Mouse (Mus musculus) cortical plate, adult 2 months (tissue): ENCODE measurements around the gene Arhgap24. TPM values are rescaled to one million over a fixed set of nuclear protein-coding genes. Genes with fewer than 3 reads are reported as not detected.

Source experiments
- H3K27ac ChIP-seq: fragments of 200-500 bp; 2 replicates; pipeline ENCODE4 v1.5.1; 2012; ENCODE audit warnings: low read length, control low read depth, inconsistent platforms; ENCODE audit not compliant: insufficient read depth
- H3K4me1 ChIP-seq: fragments of 200-500 bp; 2 replicates; pipeline ENCODE4 v1.6.1; 2011; ENCODE audit warnings: low read length; ENCODE audit not compliant: control insufficient read depth, insufficient read depth
- H3K4me3 ChIP-seq: fragments of 200-500 bp; 2 replicates; pipeline ENCODE4 v1.5.1; 2011; ENCODE audit warnings: mild to moderate bottlenecking, low read length, control low read depth; ENCODE audit not compliant: insufficient read depth
- CTCF ChIP-seq: fragments of 200-500 bp; IDR thresholded peaks from 2 replicates; pipeline ENCODE4 v1.5.1; 2011; ENCODE audit warnings: mild to moderate bottlenecking, control low read depth, low read length; ENCODE audit not compliant: insufficient read depth; ENCODE audit errors: extremely low read depth
- POLR2A ChIP-seq: fragments of 200-500 bp; IDR thresholded peaks from 2 replicates; pipeline ENCODE4 v1.6.1; 2011; ENCODE audit warnings: mild to moderate bottlenecking, low read length, control low read depth; ENCODE audit not compliant: insufficient read depth; ENCODE audit errors: extremely low read depth
- polyA plus RNA-seq: library from polyadenylated mRNA; depleted of rRNA; stranded (reverse); fragments of >200 nt; gene quantifications from 2 replicates; pipeline ENCODE4 v1.2.3, GENCODE M21; 2012

The Arhgap24 gene
- polyA plus RNA-seq, 1 experiment = 4.9 TPM

DNA sequence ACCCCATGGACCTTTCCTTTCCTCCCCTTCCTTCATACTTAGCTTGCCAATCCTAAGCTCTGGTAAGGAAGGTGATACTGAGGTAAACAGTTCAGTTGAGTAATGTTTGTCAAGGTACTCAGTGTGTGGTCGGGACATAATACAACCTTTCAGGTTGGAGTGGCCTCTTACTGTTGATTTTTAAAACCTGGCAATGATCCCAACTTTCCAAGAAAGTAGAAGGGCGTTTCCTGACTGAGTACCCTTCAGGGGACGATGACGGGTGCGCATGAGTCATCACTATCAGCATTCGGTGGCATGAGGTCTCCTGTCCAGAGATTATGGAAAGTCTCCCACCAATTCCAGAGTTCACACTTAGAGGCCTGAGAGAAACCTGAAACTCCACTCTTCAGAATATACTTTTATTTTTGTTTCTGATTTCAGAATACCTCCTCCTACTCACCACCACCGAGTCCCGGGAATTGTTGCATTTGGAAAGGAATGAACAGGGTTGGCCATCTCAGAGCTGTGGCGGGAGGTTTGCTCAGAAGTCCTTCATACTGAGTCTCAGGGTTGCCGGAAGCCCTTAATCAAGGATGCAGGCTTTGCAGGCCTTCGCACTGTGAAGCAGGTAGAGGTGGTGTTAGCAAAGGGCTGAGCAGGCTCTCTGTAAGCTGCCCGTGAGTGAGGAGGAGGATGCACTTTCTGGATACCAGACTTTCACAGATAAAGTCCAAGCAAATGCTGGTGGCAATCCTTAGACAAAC is 20.6 kb upstream of the Arhgap24 start:
- no peak overlapping the region for H3K27ac ChIP-seq
- no peak for TF ChIP-seq CTCF
- no peak for TF ChIP-seq POLR2A
- H3K4me3 ChIP-seq = no peak overlapping the region
- no peaks in the 10 kb centered on the region for H3K4me1 ChIP-seq

GRCm38 (mm10) chr5:102462948-102463347 is 18.2 kb upstream of the Arhgap24 start:
- TF ChIP-seq POLR2A (no peak), CTCF (no peak)
- Histone ChIP-seq H3K4me3 (no peak overlapping the region), H3K27ac (no peak overlapping the region), H3K4me1 (no peaks in the 10 kb centered on the region)

DNA sequence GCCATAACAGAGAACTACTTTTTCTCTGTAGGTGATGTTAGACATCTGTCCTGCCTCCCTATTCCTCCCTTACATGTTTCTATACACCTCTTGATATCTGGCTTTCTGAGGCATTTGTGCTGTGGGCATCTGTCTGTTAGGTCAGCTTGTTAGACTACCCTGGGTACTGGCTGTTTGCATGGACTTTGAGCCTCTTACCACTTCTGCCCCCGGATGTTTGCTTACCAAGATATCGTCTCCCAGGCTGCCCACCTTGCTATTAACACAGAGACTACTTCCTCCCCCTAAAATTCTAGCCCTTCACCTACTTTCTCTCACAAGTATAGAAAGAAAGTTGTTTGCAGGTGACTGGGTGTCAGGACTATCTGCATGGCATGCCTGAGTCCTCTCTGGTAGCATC is 15.8 kb upstream of the Arhgap24 start:
- no peaks in the 10 kb centered on the region for H3K4me1 ChIP-seq
- TF ChIP-seq CTCF (no peak), POLR2A (no peak)
- H3K4me3 ChIP-seq = no peak overlapping the region
- H3K27ac ChIP-seq = no peak overlapping the region

GRCm38 (mm10) chr5:102468292-102468691 is 12.9 kb upstream of the Arhgap24 start:
- Histone ChIP-seq H3K27ac (no peak overlapping the region), H3K4me3 (no peak overlapping the region), H3K4me1 (no peaks in the 10 kb centered on the region)
- TF ChIP-seq POLR2A = no peak

GRCm38 (mm10) chr5:102470284-102470683 is 10.9 kb upstream of the Arhgap24 start:
- Histone ChIP-seq H3K4me3 (no peak overlapping the region), H3K27ac (no peak overlapping the region), H3K4me1 (no peaks in the 10 kb centered on the region)
- TF ChIP-seq CTCF (no peak), POLR2A (no peak)

DNA sequence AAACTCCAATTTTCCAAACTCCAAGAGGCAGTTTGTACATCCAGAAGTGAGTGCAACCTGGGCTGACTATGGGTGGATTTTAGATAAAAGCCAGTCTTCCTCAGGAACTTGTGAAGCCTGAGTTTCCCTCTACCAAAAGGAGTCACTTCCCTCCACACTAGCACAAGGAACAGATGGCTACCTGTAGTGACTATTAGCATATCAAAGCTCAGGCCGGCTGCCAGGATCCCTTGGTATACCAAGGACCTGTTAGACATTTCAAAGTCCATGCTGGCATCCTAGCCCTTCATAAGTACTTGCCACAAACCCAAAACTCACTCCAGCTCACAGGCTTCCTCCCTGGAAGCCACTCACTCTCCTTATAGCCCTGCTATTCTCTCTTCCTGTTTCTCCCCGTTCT is 3.1 kb upstream of the Arhgap24 start:
- Histone ChIP-seq H3K4me3 (no peak overlapping the region), H3K4me1 (no peaks in the 10 kb centered on the region)
- TF ChIP-seq CTCF (no peak), POLR2A (no peak)

DNA sequence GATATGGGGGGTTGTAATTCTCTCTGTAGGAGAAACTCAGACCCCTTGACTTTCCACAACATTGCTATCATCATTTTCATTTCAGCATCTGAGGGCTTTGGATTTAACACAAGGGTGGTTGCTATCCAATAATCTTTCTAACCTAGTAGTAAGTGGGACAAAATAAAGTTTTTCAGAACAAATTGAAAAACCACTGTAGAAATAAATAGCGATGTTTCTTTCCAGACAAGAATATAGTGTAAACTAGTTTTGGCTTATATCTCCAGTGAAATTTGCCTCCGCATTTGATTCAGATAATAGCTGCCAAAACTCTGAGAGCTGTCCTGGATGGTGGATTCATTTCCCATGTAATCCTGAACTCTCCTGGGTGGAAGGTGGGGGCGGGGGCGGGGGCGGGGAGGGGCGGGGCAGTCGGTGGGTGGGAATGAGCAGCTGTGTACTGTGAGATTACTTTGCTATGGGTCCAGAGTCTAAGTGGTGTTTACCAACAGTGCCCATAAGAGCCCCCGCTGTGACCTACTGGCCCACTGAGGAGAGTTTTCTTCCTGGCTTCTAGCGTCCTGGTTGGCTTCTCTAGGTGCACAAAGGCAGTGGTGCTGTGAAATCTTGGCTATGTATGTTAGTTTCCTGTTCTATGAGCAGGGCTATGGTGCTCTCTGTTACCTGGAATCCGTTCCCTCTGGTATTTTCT is 2.2 kb downstream of the Arhgap24 start:
- no peaks in the 10 kb centered on the region for H3K4me1 ChIP-seq
- TF ChIP-seq CTCF = no peak
- TF ChIP-seq POLR2A = no peak
- H3K27ac ChIP-seq = no peak overlapping the region
- H3K4me3 ChIP-seq = no peak overlapping the region

More for the DNA sequence above, 3.1 kb upstream of the Arhgap24 start:
- no peak overlapping the region for H3K27ac ChIP-seq

DNA sequence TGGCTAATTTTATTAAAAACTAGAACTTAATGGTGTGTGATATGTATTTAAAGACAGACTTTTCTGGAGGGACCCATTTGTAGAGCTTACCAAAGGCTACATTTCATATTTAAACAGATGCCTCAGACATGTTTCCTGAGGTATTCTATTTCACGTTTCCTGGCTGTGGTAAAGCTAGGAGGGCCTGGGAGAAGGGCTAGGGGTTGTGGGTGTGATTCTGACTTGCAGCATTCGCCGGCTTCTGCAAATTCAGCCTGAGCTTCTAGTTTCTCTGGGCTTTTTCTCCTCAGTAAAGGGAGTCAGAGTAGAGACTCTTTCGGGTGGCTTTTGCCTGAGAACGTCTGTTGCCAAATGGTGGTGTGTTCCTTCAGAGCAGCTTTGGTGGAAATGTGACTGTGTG is 10.4 kb downstream of the Arhgap24 start:
- Histone ChIP-seq H3K4me3 (no peak overlapping the region), H3K4me1 (no peaks in the 10 kb centered on the region), H3K27ac (no peak overlapping the region)
- TF ChIP-seq POLR2A (no peak), CTCF (no peak)

- H3K27ac ChIP-seq = no peak overlapping the region
- TF ChIP-seq POLR2A (no peak), CTCF (no peak)
- no peaks in the 10 kb centered on the region for H3K4me1 ChIP-seq
- H3K4me3 ChIP-seq = no peak overlapping the region
These were observed 11.0 kb downstream of the Arhgap24 start for GRCm38 (mm10) chr5:102492152-102492551.

GRCm38 (mm10) chr5:102494827-102495226 is 13.6 kb downstream of the Arhgap24 start:
- no peak overlapping the region for H3K4me3 ChIP-seq
- no peaks in the 10 kb centered on the region for H3K4me1 ChIP-seq
- H3K27ac ChIP-seq = no peak overlapping the region
- no peak for TF ChIP-seq CTCF
- no peak for TF ChIP-seq POLR2A
